Mouse (Mus musculus) adipocyte (in vitro differentiated cells): ENCODE data around the gene Atoh1.
A peak's percentile ranks its signal among the peaks of the same experiment; 100 is the strongest.

ENCODE experiments used
- DNase-seq: peaks from one replicate; pipeline ENCODE4 v3.0.0-alpha.2; 2016; ENCODE audit warnings: low spot score

The Atoh1 gene

DNA sequence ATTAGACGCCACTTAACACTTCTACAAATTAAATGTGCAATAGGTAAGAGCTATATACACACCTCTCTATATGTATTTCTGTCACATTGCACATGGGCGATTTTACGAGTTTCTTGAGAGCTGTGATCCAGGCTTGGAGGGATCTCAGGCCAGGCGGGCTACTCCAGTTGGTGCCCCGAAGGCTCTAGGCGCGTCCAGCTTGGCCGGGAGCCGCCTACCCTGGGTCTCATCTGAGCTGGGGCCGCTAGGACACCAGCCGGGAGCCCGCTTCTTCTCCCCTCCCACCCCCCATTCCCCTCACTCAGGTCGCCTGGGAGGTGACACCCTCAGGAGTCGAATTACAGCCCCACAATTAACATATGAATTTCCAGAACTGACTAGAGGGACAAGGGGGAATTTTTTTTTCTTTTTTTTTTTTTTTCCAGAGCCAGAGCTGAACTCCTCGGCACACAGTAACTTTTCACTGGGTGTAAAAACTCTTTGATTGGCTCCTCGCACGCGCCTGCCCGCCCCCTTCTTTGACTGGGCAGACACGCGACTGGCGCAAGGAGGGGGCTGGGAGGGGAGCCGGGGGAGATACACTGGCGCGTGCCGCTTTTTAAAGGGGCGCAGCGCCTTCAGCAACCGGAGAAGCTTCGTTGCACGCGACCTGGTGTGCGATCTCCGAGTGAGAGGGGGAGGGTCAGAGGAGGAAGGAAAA lies at the start of gene Atoh1:
Gene Atoh1 (plus strand): TSS at position 627 of the 700 bp plus-strand sequence.
- DNase-seq: no peak

DNA sequence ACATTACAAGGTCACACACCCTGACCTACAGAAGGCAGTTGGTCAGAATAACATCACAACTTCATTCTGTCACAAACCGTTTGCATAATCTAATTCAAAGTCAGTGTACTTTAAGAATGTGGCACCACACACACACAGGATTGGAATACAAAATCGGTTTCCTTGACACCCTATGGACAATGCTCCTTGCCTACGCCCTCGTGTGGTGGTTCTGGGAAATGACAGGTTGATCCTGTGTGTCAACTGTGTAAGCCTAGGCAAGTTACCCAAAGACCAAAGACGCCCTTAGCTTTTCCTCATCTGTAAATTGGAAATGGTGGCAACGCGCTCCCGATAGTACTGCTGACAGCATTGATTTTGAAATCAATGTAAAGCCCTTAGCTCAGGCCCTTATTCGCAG lies 45.0 kb upstream of the Atoh1 start:
- DNase-seq: peak; percentile 7

DNA sequence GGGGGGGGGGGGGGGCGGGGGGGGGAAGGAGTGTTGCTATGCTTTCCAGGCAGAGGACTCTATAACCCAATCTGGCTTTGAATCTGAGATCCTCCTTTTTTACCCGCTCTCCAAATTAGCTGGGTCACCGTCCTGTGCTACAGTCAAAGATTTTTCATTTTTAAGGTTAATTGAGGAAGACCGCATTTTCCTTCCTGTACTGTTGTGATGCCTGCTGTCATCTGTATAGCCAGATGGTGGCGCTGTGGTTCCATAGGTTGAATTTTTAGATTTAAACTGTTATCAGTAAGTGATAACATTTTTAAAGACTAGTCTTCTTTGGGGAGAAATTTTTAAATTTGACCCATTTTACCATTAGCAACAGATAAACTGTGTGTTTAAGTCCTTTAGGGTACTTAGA lies 44.0 kb upstream of the Atoh1 start:
- no peak for DNase-seq

DNA sequence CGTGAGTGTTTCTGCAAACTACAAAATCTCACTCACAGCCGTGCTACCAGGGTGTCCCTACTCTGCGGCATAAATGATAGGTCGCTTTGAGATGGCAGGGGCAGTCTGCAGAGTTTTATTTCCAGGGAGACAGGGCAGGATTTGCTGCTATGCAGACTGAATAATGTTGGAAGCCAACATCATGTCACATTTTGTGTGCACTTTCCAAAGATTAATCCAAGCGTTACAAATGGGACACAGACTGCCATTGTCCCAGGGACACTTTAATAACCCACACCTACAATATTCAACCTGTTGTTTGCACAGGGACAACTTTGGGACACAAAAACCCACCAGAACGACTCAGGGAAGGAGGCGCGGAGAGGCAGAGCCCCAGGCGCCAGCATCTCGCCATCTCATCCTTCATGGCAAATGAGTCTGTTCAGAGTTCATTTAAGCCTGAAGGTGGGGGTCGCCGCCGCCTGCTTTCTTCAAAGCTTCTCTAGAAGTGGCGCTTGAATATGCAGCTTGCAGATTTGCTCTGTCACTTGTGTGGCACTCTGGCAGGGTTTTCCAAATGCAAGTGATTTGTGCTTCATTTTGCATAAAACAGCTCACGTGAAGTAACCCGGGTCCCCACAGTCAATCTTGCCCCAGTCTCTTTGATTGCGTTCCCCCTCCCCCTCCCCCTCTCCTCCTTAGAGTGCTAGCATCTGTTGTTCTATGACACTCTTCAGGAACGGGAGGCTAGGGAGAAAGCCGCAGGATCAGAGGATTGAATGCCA lies 40.6 kb upstream of the Atoh1 start:
- DNase-seq: no peak

DNA sequence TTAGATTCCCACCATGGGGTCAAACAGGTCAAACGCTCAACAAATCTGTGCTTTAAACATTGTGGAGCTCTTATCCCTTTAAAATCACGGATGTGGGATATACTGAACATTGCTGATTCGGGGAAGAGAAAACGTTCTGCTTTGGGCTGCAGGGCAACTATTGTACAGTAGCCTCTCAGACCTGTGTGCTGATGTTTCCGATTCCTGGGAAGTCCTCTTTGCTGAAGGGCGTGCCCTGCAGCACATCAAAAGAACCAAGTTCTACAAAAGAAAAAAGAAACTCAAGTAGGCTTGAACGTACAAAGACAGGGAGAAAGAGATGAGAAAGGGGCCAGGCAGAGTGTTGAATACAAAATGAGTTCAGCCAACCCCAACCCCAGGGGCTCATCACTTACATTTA lies 34.2 kb upstream of the Atoh1 start:
- DNase-seq: no peak

DNA sequence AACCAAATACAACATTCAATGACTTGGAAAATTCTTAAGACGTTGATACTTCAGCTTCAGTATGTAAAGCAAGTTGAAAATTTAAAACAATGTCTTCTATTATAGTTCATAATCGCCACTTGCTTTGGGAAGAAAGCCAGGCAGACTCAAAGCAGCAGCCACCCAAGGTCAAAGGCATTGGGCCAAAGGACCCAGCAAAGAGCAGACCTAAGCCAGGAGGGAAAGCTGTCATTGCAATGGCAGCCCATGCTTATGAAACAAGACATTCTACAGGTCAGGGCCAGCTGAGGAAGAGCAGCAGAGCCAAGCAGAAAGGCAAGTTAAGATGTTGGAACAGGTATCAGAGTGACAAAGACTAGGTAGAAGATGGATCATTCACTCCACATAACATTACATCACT lies 25.3 kb upstream of the Atoh1 start:
- no peak for DNase-seq

DNA sequence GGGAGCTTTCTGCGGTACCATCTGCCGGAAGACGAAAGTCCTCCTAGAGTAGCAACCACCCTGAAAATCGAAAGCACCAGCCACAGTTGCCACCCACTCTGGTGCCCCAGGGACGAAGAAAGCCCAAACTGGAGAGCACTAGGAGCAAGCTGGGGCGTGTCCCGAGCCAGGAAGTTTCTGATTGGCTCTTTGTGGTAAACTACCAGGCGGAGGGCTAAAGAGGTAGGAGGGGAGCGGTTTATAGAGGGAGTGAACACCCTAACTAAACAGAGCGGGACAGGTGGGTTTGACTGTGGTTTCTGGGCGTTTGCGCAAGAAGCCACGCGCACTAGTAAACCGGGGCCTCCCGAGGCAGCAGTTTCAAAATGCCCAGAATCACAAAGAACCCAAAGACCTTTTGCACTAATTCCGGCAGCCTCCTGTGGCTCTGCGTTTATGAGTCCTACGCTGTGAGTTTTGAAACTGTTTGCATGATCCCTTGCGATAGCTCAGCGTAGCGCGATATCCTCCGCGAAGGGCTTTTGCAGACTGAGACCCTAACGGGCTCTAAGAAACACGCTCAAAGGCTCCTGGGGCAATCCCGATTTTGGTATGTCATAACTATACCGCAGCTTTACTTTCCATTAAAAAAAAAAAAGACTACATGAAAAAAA lies 1.0 kb upstream of the Atoh1 start:
- DNase-seq: no peak

DNA sequence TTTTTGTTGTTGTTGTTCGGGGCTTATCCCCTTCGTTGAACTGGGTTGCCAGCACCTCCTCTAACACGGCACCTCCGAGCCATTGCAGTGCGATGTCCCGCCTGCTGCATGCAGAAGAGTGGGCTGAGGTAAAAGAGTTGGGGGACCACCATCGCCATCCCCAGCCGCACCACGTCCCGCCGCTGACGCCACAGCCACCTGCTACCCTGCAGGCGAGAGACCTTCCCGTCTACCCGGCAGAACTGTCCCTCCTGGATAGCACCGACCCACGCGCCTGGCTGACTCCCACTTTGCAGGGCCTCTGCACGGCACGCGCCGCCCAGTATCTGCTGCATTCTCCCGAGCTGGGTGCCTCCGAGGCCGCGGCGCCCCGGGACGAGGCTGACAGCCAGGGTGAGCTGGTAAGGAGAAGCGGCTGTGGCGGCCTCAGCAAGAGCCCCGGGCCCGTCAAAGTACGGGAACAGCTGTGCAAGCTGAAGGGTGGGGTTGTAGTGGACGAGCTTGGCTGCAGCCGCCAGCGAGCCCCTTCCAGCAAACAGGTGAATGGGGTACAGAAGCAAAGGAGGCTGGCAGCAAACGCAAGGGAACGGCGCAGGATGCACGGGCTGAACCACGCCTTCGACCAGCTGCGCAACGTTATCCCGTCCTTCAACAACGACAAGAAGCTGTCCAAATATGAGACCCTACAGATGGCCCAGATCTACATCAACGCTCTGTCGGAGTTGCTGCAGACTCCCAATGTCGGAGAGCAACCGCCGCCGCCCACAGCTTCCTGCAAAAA lies 496 bp downstream of the Atoh1 start:
- no peak for DNase-seq

DNA sequence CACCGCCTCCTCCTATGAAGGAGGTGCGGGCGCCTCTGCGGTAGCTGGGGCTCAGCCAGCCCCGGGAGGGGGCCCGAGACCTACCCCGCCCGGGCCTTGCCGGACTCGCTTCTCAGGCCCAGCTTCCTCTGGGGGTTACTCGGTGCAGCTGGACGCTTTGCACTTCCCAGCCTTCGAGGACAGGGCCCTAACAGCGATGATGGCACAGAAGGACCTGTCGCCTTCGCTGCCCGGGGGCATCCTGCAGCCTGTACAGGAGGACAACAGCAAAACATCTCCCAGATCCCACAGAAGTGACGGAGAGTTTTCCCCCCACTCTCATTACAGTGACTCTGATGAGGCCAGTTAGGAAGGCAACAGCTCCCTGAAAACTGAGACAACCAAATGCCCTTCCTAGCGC lies 1.1 kb downstream of the Atoh1 start:
- DNase-seq: no peak

DNA sequence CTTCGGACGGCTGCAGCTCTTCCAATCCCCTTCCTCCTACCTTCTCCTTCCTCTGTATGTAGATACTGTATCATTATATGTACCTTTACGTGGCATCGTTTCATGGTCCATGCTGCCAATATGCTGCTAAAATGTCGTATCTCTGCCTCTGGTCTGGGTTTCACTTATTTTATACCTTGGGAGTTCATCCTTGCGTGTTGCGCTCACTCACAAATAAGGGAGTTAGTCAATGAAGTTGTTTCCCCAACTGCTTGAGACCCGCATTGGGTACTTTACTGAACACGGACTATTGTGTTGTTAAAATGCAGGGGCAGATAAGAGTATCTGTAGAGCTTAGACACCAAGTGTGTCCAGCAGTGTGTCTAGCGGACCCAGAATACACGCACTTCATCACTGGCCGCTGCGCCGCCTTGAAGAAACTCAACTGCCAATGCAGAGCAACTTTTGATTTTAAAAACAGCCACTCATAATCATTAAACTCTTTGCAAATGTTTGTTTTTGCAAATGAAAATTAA lies 1.6 kb downstream of the Atoh1 start:
- DNase-seq: no peak

DNA sequence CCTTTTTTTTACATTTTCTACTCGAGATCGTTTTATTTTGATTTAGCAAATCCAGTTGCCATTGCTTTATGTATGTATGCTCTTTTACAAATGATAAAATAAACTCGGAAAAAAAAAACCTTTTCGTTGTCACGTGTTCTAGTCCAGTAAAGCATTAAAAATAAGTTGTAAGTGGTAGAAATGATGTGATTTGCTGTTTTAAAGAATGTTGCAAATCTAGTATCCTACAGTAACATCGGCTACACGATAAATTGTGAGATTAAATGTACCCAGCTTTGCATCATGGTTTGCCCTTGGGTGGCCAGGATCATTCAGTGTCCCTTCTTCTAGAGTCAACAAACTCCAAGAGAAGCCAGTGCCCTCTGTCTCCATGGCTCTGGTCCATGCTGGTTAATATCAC lies 2.2 kb downstream of the Atoh1 start:
- no peak for DNase-seq

DNA sequence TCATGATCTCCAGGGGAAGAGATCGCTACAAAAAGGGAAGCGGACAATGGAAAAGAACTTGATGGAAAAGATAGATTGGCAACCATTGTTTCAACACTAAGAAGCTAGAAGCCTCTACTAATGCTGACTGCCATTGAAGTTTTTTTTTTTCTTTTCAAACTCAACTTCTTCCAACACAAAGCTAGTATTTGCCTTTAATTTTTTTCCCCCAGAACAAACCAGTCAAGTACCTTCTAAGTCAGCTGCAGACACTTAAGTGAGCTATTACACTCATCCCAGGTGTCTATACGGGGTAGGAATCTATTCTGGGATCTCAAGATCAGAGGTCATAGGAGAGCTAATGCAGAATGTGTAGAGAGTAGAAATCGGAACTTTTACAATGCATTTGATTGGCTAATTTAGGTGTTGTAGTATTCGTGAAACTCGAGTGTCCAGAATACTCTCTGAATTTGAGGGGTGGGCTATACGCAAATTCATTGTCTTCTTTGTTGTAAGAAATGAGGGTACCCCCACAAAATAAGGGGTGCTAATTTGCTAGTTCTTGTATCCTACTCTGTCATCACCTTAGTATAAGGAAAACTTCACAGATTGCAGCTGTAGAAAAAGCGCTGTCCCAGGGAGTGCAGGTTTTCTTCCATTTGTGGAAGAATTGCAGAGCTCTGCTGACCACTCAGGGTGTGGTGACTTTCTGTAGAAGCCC lies 2.8 kb downstream of the Atoh1 start:
- DNase-seq: no peak

DNA sequence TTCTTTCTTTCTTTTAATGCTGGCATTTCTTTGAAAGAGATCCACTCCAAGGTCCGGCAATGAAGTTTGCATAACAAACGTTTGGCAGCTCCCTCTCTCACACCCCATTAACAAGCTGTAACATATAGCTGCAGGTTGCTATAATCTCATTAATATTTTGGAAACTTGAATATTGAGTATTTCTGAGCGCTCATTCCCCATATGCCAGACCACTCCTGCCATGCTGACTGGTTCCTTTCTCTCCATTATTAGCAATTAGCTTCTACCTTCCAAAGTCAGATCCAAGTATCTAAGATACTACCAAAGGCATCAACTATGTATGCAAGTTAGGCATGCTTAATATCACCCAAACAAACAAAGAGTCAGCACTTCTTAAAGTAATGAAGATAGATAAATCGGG lies 4.4 kb downstream of the Atoh1 start:
- no peak for DNase-seq

DNA sequence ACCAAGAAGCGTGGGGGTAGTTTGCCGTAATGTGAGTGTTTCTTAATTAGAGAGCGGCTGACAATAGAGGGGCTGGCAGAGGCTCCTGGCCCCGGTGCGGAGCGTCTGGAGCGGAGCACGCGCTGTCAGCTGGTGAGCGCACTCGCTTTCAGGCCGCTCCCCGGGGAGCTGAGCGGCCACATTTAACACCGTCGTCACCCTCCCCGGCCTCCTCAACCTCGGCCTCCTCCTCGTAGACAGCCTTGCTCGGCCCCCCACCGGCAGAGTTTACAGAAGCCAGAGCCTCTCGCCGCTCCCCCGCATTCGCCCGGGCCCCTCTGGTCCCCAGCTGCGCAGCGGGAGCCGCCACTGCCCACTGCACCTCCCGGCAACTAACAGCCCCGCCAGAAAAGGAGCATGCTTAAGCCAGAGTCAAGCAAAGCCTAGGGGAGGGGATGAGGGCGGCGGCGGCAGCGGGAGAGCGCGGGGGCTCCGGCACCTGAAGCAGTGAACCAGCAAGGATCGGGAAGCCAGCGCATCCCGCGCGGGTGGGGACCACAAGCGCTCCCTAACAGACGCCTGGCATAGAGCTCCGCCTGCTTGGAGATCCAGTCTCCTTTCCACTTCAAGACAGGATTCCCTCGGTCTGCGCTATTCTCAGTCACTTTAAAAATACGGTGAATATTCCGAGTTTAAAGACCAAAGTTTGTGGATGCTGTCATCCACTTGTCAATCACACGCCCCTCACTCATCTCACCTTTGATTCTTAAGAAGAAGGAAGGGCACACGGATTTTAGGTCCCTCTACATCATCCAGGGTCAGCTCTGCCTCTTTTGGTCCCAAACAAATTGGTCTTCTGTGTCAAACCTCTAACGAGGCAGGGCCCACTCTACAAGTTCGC lies 5.8 kb downstream of the Atoh1 start:
- DNase-seq: no peak

DNA sequence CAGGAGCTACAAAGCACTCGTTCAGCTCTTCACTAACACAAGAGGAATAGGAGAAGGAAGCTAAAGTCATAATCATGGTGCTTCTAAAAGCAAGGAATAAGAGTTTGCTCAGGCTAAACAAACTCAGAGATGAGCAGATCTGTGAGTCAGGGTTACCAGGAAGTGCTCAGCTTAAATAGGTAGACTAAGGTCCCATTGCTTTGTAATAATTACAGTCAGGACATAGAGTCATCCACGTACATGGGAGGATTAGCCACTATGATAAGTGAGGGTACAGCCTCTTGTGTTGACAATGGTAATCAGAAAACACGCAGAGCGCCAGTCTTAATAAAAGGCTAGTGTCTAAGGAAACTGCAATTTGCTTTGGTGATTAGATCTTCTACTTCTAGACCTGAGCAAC lies 7.4 kb downstream of the Atoh1 start:
- DNase-seq: no peak

DNA sequence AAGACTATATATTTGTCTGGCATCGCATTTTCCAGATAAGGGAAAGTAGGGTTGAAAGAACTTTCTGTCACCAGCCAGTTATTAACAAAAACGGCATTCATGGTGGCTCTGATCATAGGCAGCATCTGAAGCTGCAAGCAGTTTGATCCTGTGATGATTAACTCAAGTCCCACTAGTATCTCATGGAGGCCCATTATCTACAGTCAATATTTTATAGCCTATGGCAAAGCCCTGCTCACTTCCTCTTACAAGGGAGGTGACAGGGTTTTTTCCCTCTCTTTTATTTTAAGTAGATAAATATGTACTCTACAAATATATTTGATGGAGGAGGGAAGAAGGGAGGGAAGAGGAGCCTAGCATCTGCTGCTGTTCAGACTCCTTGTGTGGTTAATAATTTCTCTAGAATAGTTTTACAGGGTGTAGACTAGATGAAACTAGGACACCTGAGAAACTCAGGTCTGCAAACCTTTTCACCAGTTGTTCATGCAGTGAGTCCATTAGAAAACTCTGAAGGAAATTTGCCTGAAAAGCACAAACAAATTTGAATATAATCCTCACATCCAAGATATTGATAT lies 14.1 kb downstream of the Atoh1 start:
- DNase-seq: no peak

DNA sequence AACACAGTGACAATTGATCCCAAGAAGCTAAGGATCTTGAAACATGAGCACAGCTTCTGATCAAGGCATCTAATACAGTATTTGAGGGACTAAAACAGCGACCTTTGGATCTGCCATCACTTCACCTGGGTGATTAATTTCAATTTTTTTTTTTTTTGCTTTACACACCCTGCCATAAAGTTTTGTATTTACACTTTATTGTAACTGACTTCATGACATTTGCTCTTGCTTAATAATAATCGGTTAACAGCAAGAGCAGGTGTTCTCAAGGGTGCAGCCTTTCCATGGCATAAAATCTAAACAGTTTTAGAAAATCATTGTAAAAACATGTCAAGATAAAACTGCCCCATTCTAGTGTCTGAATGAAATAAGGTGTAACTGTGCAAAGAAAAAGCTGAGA lies 25.6 kb downstream of the Atoh1 start:
- no peak for DNase-seq

DNA sequence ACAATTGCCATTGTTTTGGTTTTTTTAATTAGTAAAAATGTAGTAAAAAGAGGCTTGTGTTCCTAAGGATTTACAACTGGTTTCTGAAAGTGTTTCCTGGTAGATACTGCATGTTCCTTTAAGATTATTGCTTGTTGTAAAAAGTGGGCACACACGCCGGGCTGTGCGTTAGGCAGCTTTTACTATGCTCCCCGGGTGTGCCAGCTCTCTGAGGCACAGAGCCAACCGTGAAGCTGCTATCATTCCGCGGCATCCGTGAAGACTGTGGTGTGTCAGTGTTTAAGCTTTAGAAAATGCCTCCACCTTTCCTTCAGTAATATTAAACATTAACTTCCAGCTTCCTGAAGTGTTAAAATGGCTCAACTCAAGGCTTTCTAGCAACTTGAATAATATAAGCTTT lies 35.0 kb downstream of the Atoh1 start:
- DNase-seq: no peak

DNA sequence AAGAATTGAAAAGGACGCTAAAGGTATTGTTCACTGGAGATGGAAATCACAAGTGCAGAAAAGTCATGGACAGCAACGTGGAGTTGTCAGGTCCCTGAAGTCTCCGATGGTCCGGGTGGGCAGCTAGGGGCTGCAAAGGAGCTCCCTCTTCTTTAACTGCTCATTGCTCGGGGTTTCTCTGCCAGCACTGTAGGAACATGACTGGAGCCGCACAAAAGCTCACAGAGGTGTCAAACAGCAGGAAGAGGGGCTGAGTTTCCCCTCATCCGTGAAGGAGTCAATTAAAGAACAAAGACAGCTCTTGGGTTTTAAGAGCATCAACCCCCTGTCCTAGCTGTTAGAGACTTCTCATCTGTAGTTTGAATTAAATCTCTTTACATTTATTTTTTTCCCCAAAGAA lies 44.5 kb downstream of the Atoh1 start:
- DNase-seq: no peak
